Mouse (Mus musculus): ENCODE measurements around the gene Alg14. TPM values are rescaled to one million over a fixed set of nuclear protein-coding genes. Genes with fewer than 3 reads are reported as not detected.

Alg14 gene
- total and polyA plus RNA-seq, 3 experiments: 3.2 to 20.1 TPM; not detected in 1

DNA sequence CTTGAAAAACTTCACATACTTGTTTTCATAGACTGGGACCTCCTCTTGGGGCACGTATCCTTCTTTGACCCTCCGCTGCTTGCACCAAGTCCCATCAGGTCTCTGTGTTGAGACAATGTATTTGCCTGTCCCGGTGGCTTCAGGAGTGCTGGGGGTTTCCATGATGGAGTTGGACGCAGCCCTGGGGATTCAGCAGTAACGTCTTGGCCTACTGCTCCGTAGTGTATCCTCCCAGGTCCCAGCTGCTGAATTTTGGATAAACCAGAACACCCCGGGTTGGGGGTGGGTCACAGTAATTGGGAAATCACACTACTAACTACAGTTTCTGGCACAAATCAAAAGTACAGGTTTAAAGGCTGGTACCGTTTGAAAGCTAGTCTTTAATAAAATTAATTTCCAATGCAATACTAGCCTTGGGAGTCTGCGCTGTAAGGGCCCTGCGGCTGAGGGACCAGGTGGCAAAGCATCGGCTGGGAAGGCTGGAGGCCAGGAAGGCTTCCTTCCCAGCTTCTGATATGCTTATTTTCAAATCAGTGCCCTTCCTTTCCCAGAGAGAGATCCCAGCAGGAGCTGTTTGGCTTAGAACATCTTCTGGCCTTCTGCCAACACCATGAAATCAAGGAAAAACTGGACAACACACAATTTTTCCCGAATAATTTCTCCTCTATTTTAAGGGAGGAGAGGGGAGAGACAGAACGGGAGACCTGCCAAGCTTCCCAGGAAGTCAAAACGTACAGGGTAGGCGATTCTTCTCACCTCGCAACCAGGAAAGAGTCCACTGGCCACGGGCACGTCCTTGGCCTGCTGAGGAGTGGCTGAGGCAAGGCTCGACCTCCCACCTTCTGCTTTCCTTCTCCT lies 40.8 kb upstream of the Alg14 start:
- Histone ChIP-seq H3K4me1 (ENCODE audit: control insufficient read depth in 1 of 2, insufficient read depth in 2 of 2, low read length in 2 of 2) (no peaks in the 10 kb centered on the region), H3K36me3 (ENCODE audit: control insufficient read depth in 1 of 2, insufficient read depth in 2 of 2, low read length in 2 of 2) (no peaks in the 10 kb centered on the region), H3K27me3 (ENCODE audit: control insufficient read depth in 1 of 2, insufficient read depth in 2 of 2, low read length in 2 of 2) (no peaks in the 10 kb centered on the region), H3K9ac (ENCODE audit: control insufficient read depth, low read depth, low read length, poor library complexity, severe bottlenecking) (no peak overlapping the region), H3K4me3 (ENCODE audit: control insufficient read depth in 1 of 2, insufficient read depth in 1 of 2, low read depth in 2 of 2, low read length in 2 of 2) (no peak overlapping the region), H3K27ac (ENCODE audit: control insufficient read depth, low read depth, low read length) (no peak overlapping the region), H3K79me2 (ENCODE audit: control insufficient read depth, insufficient read depth, low read length, poor library complexity) (no peaks in the 10 kb centered on the region), H3K9me3 (replicated peaks; ENCODE audit: insufficient read depth, low read length) (no peaks in the 10 kb centered on the region)
- no peak for DNase-seq (ENCODE audit: low read depth, low spot score)
- TF ChIP-seq ETS1 (IDR thresholded peaks at IDR 0.05; ENCODE audit: low read depth, low read length) (no peak), MXI1 (IDR thresholded peaks at IDR 0.05; ENCODE audit: low read depth, low read length) (no peak), ZC3H11A (IDR thresholded peaks at IDR 0.05; ENCODE audit: low read depth, low read length) (no peak), TCF12 (IDR thresholded peaks at IDR 0.05; ENCODE audit: low read depth, low read length) (no peak)

DNA sequence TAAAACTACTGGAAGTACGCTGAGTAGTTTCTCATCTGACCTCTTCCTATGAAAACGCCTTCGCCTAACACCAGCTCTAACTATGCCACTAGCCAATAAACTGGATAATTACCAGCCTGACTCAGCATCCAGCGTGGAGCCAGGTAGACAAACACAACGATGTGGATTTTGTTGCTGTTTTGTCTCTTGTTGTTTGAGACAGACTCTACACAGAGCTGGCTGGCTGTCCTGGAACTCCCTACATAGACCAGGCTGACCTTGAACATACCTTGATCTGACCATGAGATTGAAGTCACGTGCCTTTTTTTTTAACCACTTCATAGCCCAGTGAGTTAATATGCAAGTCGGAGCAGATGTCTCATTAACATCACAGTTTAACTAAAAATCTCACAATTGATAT lies 36.1 kb upstream of the Alg14 start:
- TF ChIP-seq E2F4 (IDR thresholded peaks at IDR 0.05; ENCODE audit: borderline replicate concordance, low read depth, low read length) (no peak), JUND (IDR thresholded peaks at IDR 0.05; ENCODE audit: low read depth, low read length) (no peak), ZKSCAN1 (IDR thresholded peaks at IDR 0.05; ENCODE audit: low read depth, low read length) (no peak), BHLHE40 (IDR thresholded peaks at IDR 0.05; ENCODE audit: borderline replicate concordance, low read depth, low read length) (no peak), KAT2A (conservative IDR thresholded peaks at IDR 0.05; ENCODE audit: low read depth, low read length) (no peak), GATA1 (IDR thresholded peaks at IDR 0.05; ENCODE audit: low read depth, low read length) (no peak), POLR2A (IDR thresholded peaks at IDR 0.05; ENCODE audit: control insufficient read depth in 1 of 2, insufficient read depth in 1 of 2, low read depth in 1 of 2, low read length in 2 of 2, poor library complexity in 1 of 2) (no peak), ZNF384 (IDR thresholded peaks at IDR 0.05; ENCODE audit: low read depth, low read length) (no peak), MYC (IDR thresholded peaks at IDR 0.05; ENCODE audit: low read depth, low read length) (no peak), CHD2 (IDR thresholded peaks at IDR 0.05; ENCODE audit: low read length) (no peak), USF1 (IDR thresholded peaks at IDR 0.05; ENCODE audit: low read depth, low read length) (no peak), TBP (IDR thresholded peaks at IDR 0.05; ENCODE audit: low read depth, low read length) (no peak)
- Histone ChIP-seq H3K9ac (ENCODE audit: control insufficient read depth, low read depth, low read length, poor library complexity, severe bottlenecking) (no peak overlapping the region), H3K36me3 (ENCODE audit: control insufficient read depth in 1 of 2, insufficient read depth in 2 of 2, low read length in 2 of 2) (peaks cover 0 to 6% of the 10 kb centered on the region in 2 experiments; a peak in 2 of 4 replicates), H3K4me3 (ENCODE audit: control insufficient read depth in 1 of 2, insufficient read depth in 1 of 2, low read depth in 2 of 2, low read length in 2 of 2) (no peak overlapping the region), H3K79me2 (ENCODE audit: control insufficient read depth, insufficient read depth, low read length, poor library complexity) (no peaks in the 10 kb centered on the region), H3K9me3 (replicated peaks; ENCODE audit: insufficient read depth, low read length) (no peaks in the 10 kb centered on the region), H3K27ac (ENCODE audit: control insufficient read depth, low read depth, low read length) (no peak overlapping the region), H3K4me1 (ENCODE audit: control insufficient read depth in 1 of 2, insufficient read depth in 2 of 2, low read length in 2 of 2) (peaks cover 3 to 9% of the 10 kb centered on the region in 2 experiments; a peak in 3 of 4 replicates), H3K27me3 (ENCODE audit: control insufficient read depth in 1 of 2, insufficient read depth in 2 of 2, low read length in 2 of 2) (peaks cover 0 to 1% of the 10 kb centered on the region in 2 experiments; a peak in 1 of 4 replicates)
- DNase-seq (ENCODE audit: low read depth, low spot score): no peak
